Mouse (Mus musculus) inflammation-experienced regulatory T-cells, adult 6 months (primary cell): ENCODE results near the gene Amn. TPM values are rescaled to one million over a fixed set of nuclear protein-coding genes. Genes with fewer than 3 reads are reported as not detected.

ENCODE experiments used
- ATAC-seq: one replicate; pipeline ENCODE4 v1.8.0; 2017
- polyA plus RNA-seq, 3 experiments: library from polyadenylated mRNA; unstranded; fragments of 100-300 nt; shearing (Covaris generic); gene quantifications; one replicate each; pipeline ENCODE4 v1.2.1; 2017

Gene Amn
- polyA plus RNA-seq, 3 experiments from 2014 or later = not detected

GRCm38 (mm10) chr12:111271406-111271805, 511 bp downstream of the Amn start:
- ATAC-seq = no peak

GRCm38 (mm10) chr12:111271966-111272365, 1.1 kb downstream of the Amn start:
- no peak for ATAC-seq

GRCm38 (mm10) chr12:111272420-111272819, 1.5 kb downstream of the Amn start:
- ATAC-seq = no peak

GRCm38 (mm10) chr12:111274006-111274405, 3.1 kb downstream of the Amn start:
- no peak for ATAC-seq

GRCm38 (mm10) chr12:111274447-111275149, 3.7 kb downstream of the Amn start:
- no peak for ATAC-seq

GRCm38 (mm10) chr12:111275150-111275841, 4.4 kb downstream of the Amn start:
- ATAC-seq = no peak

GRCm38 (mm10) chr12:111276371-111276770, 5.5 kb downstream of the Amn start:
- ATAC-seq = no peak

- no peak for ATAC-seq
Measured at GRCm38 (mm10) chr12:111283573-111283972, 12.7 kb downstream of the Amn start.

- no peak for ATAC-seq
Measured at GRCm38 (mm10) chr12:111284532-111284931, 13.6 kb downstream of the Amn start.

GRCm38 (mm10) chr12:111293025-111293424, 22.1 kb downstream of the Amn start:
- ATAC-seq = no peak

GRCm38 (mm10) chr12:111301322-111302017, 30.6 kb downstream of the Amn start:
- ATAC-seq = no peak

GRCm38 (mm10) chr12:111302018-111302345, 31.1 kb downstream of the Amn start:
- no peak for ATAC-seq

- no peak for ATAC-seq
Measured at GRCm38 (mm10) chr12:111303702-111304337, 32.9 kb downstream of the Amn start.

- ATAC-seq = no peak
Measured at GRCm38 (mm10) chr12:111306821-111307220, 35.9 kb downstream of the Amn start.

- no peak for ATAC-seq
Measured at GRCm38 (mm10) chr12:111309256-111309655, 38.4 kb downstream of the Amn start.

- ATAC-seq = no peak
Measured at GRCm38 (mm10) chr12:111309931-111310330, 39.0 kb downstream of the Amn start.

GRCm38 (mm10) chr12:111311775-111312174, 40.9 kb downstream of the Amn start:
- ATAC-seq = no peak

GRCm38 (mm10) chr12:111314273-111314672, 43.4 kb downstream of the Amn start:
- ATAC-seq = no peak

GRCm38 (mm10) chr12:111317694-111318093, 46.8 kb downstream of the Amn start:
- no peak for ATAC-seq

- ATAC-seq = no peak
Measured at GRCm38 (mm10) chr12:111320549-111320948, 49.7 kb downstream of the Amn start.

GRCm38 (mm10) chr12:111321832-111322231, 50.9 kb downstream of the Amn start:
- ATAC-seq = no peak

GRCm38 (mm10) chr12:111323423-111323822, 52.5 kb downstream of the Amn start:
- ATAC-seq = no peak

- no peak for ATAC-seq
Measured at GRCm38 (mm10) chr12:111324536-111324935, 53.6 kb downstream of the Amn start.
